Mouse (Mus musculus): ENCODE measurements around the gene Lsm10.

DNA sequence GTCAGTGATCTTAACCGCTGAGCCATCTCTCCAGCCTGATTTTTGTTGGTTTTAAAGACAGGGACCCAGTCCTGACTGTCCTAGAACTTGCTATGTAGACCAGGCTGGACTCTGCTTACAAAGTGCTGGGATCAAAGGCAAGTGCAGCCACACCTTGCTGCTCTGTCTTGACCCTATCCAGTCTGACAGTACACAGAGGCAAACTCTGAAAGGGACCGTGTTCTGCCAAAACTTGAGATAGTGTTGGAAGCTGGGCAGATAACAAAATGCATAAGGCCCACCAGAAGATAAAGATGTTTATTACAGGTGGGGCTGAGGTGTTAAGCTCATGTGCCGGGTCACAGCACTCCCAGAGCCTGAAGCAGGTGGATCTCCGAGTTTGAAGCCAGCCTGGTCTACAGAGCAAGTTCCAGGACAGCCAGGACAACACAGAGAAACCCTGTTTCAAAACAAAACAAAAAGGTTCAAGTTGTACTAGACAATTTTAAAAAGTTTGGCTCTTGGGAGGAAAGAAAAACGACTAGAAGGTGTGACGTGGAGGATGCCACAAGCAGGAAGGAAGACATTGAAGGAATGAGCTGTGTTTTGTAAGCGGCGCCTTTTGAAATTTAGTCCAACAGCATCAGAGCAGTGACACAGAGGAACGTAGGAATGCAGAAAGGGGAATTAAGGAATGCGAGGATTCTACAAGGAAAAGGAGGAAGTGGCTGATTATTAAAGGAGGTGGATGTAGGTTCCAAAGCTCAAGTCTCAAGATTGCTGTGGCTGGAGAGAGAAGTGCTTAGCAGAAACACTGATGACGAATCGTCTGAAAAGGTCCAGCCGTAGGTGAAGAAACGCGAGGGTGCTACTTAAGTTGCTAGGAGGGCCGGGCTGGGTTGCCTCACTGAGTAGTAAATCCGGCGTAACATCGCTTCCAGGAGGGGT, 39.0 kb upstream of the Lsm10 start:
- TF ChIP-seq EP300 (IDR thresholded peaks at IDR 0.05; ENCODE audit: low read depth) (no peak), CTCF (IDR thresholded peaks at IDR 0.05; ENCODE audit: low read depth) (no peak)
